Mouse (Mus musculus) intestine, embryonic 14.5 days (tissue): Measurements from ENCODE around the gene Ssbp2. TPM values are rescaled to one million over a fixed set of nuclear protein-coding genes. Genes with fewer than 3 reads are reported as not detected.

Experiments used
- ATAC-seq: fragments of 200-750 bp; cut with Nextera tagmentation; replicated peaks from 2 replicates; pipeline ENCODE4 v1.8.0; 2017; ENCODE audit warnings: low read depth, moderate number of reproducible peaks, moderate TSS enrichment, moderate library complexity; ENCODE audit not compliant: low FRiP score, low TSS enrichment
- DNase-seq: peaks from one replicate; pipeline ENCODE4 v3.0.0-alpha.2; 2018; ENCODE audit warnings: low spot score
- H3K27ac ChIP-seq: fragments of 300-500 bp; sonication (generic); 2 replicates; pipeline ENCODE4 v1.5.1; 2014; ENCODE audit warnings: low read depth, mild to moderate bottlenecking, control low read depth
- H3K27me3 ChIP-seq: fragments of 300-500 bp; sonication (generic); replicated peaks from 2 replicates; pipeline ENCODE4 v1.6.1; 2014; ENCODE audit warnings: low read length, control low read depth; ENCODE audit not compliant: control insufficient read depth, insufficient read depth
- H3K36me3 ChIP-seq: fragments of 300-500 bp; sonication (generic); 2 replicates; pipeline ENCODE4 v1.6.1; 2014; ENCODE audit warnings: low read length, control low read depth; ENCODE audit not compliant: control insufficient read depth, insufficient read depth
- H3K4me1 ChIP-seq: fragments of 300-500 bp; sonication (generic); replicated peaks from 2 replicates; pipeline ENCODE4 v1.6.1; 2014; ENCODE audit warnings: low read length, control low read depth, mixed read lengths; ENCODE audit not compliant: control insufficient read depth, insufficient read depth
- H3K4me2 ChIP-seq: fragments of 300-500 bp; sonication (generic); 2 replicates; pipeline ENCODE4 v1.6.1; 2014; ENCODE audit warnings: low read length
- H3K4me3 ChIP-seq: fragments of 300-500 bp; sonication (generic); 2 replicates; pipeline ENCODE4 v1.5.1; 2014; ENCODE audit warnings: low read depth, low read length, control low read depth, mixed read lengths
- H3K9ac ChIP-seq: fragments of 300-500 bp; sonication (generic); 2 replicates; pipeline ENCODE4 v1.6.1; 2014; ENCODE audit warnings: mild to moderate bottlenecking, low read length
- H3K9me3 ChIP-seq: fragments of 300-500 bp; sonication (generic); 2 replicates; pipeline ENCODE4 v1.6.1; 2016; ENCODE audit warnings: low read length, control low read depth; ENCODE audit not compliant: control insufficient read depth
- WGBS: fragments of 180-500 bp; shearing (Covaris S2); extraction: QIAGEN DNeasy Blood & Tissue Kit; methylation state at CpG from one replicate; pipeline ENCODE4 v1.1.7; 2014; 5-methylcytosine and 5-hydroxymethylcytosine counted together
- polyA plus RNA-seq: library from polyadenylated mRNA; unstranded; fragments of >200 nt; fragmentation: Nextera tagmentation; extraction: Ambion mirVana; gene quantifications from 2 replicates; pipeline ENCODE4 v1.2.1, GENCODE M21; 2014

Ssbp2 gene
- 110 and 128 TPM in 2 replicates for polyA plus RNA-seq

DNA sequence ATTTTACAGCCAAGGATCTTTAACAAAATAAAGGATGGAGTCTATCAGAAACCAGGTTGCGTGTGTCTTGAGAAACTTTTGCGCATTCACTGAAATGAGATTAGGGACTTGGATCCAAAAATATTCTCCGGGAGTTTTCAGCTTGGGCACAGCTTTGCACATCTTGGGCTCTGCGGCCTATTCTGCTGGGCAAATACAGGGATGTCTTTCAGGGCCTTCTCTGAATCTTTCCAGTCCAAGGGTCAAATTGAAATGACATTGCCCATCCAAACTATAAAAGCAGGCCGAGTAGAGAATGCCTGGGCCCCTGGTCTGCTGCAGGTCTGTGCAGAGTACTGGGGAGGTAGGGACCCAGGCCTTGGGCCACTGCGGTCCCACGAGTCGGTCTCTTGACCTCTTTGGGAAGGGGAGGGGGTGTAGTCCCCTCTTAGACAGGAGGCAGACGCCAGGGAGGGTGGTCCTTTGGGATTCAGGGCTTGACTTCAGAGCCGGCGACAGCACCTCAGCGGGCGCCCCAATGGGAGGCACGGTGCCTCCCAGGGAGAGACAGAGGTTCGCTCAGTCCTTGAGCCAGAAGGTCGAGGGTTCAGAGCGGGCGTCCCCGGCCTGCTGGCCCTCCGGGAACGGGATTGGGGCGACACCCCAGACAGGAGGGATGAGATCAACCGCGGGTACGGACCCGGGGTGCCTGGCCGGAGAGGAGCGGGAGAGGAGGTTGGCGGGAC is at the start of gene Ssbp2:
Gene Ssbp2, plus strand, starts transcription at position 388 of the 725 bp plus-strand sequence.
- ATAC-seq (peak; percentile 14), DNase-seq (no peak)
- H3K4me1 ChIP-seq, result peaks cover 15% of the 10 kb centered on the region
- no peaks in the 10 kb centered on the region for H3K9me3 ChIP-seq
- WGBS, result 8% methylated on average over 29 of the region's 29 CpGs
- peak within 1 kb of the TSS; percentile 78 for H3K4me2 ChIP-seq
- H3K36me3 ChIP-seq, result no peaks in the 10 kb centered on the region
- H3K27me3 ChIP-seq, result no peaks in the 10 kb centered on the region
- H3K4me3 ChIP-seq, result peak within 1 kb of the TSS; percentile 89
- H3K27ac ChIP-seq, result peak within 1 kb of the TSS; percentile 92
- peak within 1 kb of the TSS; percentile 87 for H3K9ac ChIP-seq

DNA sequence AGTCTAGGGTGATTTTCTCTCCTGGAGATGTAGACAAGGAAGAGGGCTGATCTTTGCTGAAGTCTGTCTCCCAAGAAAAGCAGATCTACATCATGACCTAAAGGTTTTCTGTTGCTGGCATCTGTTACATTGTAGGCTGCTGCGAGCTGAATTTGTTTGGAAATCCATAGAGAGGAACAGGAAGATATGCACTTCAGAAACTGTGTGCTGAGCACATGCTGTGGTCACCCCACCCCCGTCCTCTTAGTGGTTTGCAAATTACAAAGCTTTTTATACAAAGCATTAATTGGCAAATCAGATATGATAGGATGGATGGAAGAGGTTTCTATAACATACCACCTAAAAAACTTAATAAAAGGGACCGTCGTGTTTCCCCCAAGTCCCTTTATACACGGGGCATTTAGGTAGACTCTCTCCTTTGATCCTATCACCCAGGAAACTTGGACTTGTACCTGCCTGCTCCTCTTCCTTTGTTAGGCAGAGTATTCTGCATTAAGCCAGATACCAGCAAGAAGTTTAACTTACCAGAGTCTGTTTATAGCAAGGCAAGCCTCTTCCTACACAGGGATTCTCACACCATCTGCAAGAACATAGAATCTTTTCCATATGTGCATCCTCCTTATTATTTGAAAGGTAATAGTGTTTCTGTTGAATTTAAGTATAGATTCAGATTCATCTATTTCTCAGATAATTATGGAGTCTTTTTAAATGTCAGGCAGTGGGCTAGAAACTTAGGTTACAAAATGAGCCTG is 46.2 kb upstream of the Ssbp2 start:
- no peaks in the 10 kb centered on the region for H3K9me3 ChIP-seq
- no peak overlapping the region for H3K27ac ChIP-seq
- H3K4me1 ChIP-seq, result no peaks in the 10 kb centered on the region
- H3K9ac ChIP-seq, result no peak overlapping the region
- H3K36me3 ChIP-seq, result no peaks in the 10 kb centered on the region
- ATAC-seq (no peak), DNase-seq (no peak)
- 72% methylated on average over 5 of the region's 5 CpGs for WGBS
- no peaks in the 10 kb centered on the region for H3K27me3 ChIP-seq
- H3K4me2 ChIP-seq, result no peak overlapping the region
- H3K4me3 ChIP-seq, result no peak overlapping the region

DNA sequence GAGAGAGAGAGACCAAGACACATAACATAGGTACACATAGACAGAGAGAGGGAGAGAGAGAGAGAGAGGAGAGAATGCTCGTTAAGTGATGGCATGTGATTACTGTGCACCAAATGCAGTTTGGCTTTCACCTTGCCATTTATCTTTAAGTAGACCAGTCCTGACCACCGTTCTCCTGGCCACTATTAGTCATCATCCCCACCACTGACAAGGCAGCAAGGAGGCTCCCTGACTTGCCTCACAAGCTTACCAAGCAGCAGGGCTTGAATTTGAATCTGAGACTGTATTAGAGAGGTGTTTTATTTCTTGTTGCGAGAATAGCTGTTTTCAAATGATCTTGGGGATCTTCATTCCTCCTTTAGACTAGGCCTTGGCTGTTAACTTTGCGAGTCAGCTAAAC is 44.2 kb upstream of the Ssbp2 start:
- Histone ChIP-seq H3K27me3 (no peaks in the 10 kb centered on the region), H3K36me3 (no peaks in the 10 kb centered on the region), H3K27ac (no peak overlapping the region), H3K9me3 (no peaks in the 10 kb centered on the region), H3K9ac (no peak overlapping the region), H3K4me1 (no peaks in the 10 kb centered on the region), H3K4me2 (no peak overlapping the region), H3K4me3 (no peak overlapping the region)
- ATAC-seq (no peak), DNase-seq (no peak)
- 74% methylated on average over 4 of the region's 4 CpGs for WGBS

DNA sequence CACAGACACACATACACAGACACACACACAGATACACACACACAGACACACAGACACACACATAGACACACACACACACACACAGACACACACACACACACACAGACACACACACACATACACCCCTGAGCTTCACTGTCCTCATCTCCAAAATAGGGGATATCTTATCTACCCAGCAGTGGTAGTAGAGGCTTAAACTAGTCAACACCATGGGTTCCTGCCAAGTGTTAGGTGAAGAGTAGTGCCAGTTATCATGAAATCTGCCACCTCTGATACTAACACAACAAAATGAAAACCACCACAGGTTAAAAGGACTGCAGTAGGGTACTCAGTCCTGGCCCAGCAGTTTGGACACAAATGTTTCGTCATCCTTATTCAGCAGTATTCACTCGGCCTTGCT is 43.4 kb upstream of the Ssbp2 start:
- DNase-seq (no peak), ATAC-seq (no peak)
- 86% methylated on average over 2 of the region's 2 CpGs for WGBS
- Histone ChIP-seq H3K9ac (no peak overlapping the region), H3K27me3 (no peaks in the 10 kb centered on the region), H3K27ac (no peak overlapping the region), H3K4me2 (no peak overlapping the region), H3K9me3 (no peaks in the 10 kb centered on the region), H3K4me1 (peaks cover 7% of the 10 kb centered on the region; the same call in 1 of the 2 replicates), H3K36me3 (no peaks in the 10 kb centered on the region), H3K4me3 (no peak overlapping the region)

DNA sequence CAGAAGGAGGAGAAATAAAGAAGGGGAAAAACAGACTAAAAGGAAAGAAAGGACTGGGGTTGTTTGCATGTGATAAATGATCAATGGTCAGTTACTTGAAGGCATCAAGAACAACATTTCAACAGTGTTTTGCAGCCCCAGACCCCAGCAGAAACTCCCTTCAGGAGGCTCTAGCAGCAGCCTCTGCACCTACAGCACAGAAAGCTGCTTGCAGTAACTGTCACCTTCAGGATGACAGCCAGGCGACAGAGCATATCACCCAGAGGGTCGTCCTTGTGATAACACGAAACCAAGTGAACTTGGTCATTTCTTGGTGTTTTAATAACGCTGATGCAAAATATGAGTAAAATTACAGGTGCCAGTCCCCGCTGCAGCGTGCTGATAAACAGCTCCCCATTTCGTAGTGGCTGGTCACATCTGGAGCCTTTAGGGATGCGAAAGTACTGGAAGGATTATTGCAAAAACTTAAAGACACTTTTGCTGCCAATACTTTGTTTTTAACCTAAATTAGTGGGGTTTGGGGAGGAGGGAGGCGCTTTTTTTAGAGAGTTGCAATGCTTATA is 38.6 kb upstream of the Ssbp2 start:
- DNase-seq, result peak; percentile 79
- Histone ChIP-seq H3K9me3 (no peaks in the 10 kb centered on the region), H3K9ac (no peak overlapping the region), H3K4me1 (peaks cover 17% of the 10 kb centered on the region), H3K36me3 (no peaks in the 10 kb centered on the region), H3K4me2 (peak overlapping the region; percentile 37), H3K4me3 (no peak overlapping the region), H3K27me3 (no peaks in the 10 kb centered on the region), H3K27ac (no peak overlapping the region)
- WGBS, result 14% methylated on average over 9 of the region's 9 CpGs
- no peak for ATAC-seq

DNA sequence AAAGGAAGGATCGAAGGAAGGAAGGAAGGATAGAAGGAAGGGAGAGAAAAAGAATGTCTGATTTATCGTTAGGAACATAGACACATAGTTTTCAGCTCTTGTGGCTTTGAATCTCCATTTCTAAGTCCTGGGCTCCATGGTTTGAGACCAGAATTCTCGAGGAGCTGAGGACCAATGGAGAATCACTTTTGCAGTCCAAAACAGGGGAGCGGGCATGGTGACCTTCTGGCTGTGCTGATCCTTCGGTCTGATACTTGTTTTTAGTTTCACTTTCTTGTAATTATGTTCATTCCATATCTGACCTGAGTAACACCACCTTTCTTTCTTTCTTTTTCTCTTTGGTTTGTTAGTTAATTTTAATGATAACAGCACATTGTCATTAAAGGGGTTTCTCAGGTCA is 29.2 kb upstream of the Ssbp2 start:
- DNase-seq (no peak), ATAC-seq (no peak)
- Histone ChIP-seq H3K9me3 (no peaks in the 10 kb centered on the region), H3K36me3 (no peaks in the 10 kb centered on the region), H3K27ac (no peak overlapping the region), H3K4me2 (peak overlapping the region; percentile 7; the same call in 1 of the 2 replicates), H3K4me3 (no peak overlapping the region), H3K9ac (no peak overlapping the region), H3K27me3 (no peaks in the 10 kb centered on the region), H3K4me1 (no peaks in the 10 kb centered on the region)
- 76% methylated on average over 5 of the region's 5 CpGs for WGBS

DNA sequence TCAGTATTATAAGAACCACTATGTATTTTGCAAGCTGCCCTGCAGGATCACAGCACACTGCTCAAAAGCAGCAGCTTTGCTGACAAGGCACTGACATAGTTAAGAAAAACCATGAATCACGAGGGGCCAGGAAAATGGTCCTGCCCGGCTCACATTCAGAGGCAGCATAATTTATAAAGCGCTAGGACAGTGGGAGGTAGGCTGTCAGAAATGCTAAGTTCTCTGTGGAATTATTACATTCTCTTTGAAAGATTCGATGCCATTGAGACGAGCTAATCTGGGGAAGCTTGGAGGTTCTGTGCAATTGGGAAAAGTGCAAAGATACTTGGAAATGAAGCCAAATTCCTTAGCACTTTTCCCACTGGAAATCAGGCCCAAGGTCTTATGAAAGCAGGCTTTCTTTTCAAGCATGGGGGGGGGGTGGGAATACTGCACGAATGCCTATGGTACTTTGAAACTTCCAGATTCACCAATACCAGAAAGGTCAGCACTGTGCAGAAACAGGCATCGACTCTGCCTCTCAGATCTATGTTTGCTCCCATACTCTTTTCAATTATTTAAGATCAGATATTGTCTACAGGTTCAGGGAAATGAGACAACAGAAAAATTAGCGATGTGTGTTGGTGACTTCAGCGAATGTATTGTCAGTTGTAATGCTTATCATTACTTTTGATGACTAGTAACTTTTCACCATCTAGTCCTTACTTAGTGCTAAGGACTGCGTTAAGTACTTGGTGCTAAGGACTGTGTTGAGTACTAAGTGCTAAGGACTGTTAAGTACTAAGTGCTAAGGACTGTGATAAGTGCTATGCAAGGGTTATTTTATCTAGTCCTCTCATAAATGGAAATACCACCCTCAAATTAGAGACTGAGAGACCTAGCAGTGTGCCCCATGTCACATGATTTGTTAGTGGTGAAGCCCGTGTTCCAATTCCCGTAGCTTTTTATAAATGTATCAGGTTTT is 28.4 kb upstream of the Ssbp2 start:
- H3K27me3 ChIP-seq, result no peaks in the 10 kb centered on the region
- no peaks in the 10 kb centered on the region for H3K36me3 ChIP-seq
- H3K9me3 ChIP-seq, result no peaks in the 10 kb centered on the region
- no peak overlapping the region for H3K9ac ChIP-seq
- H3K4me2 ChIP-seq, result peak overlapping the region; percentile 7; the same call in 1 of the 2 replicates
- H3K4me1 ChIP-seq, result no peaks in the 10 kb centered on the region
- 51% methylated on average over 12 of the region's 12 CpGs for WGBS
- ATAC-seq (no peak), DNase-seq (no peak)
- H3K4me3 ChIP-seq, result no peak overlapping the region
- H3K27ac ChIP-seq, result no peak overlapping the region

DNA sequence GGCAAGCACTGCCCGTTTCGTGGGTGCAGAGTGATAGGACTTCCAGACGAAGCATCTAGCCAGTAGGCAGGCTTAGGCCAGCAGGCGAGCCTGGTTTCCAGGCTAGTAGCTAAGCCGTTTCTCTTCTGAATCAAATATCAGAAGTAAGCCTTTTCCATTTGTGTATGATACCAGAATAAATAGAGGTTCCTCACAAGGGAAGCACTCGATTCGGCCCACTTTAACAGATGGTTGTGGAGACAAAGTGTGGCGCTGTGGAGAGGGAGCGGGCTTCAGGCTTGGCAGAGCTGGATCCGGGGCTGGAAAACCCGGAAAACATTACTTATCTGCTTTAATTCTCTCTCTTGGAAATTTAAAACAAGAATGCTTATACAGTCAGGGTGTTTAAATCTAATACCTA is 27.1 kb upstream of the Ssbp2 start:
- Histone ChIP-seq H3K27me3 (no peaks in the 10 kb centered on the region), H3K9ac (no peak overlapping the region), H3K27ac (no peak overlapping the region), H3K4me1 (no peaks in the 10 kb centered on the region), H3K4me3 (no peak overlapping the region), H3K9me3 (no peaks in the 10 kb centered on the region), H3K36me3 (no peaks in the 10 kb centered on the region), H3K4me2 (no peak overlapping the region)
- DNase-seq, result no peak
- no peak for ATAC-seq
- 82% methylated on average over 11 of the region's 11 CpGs for WGBS
